Mouse (Mus musculus) liver, postnatal 0 days (tissue): ENCODE data around the gene Doc2a. TPM values are rescaled to one million over a fixed set of nuclear protein-coding genes. Genes with fewer than 3 reads are reported as not detected.
A peak's percentile ranks its signal among the peaks of the same experiment; 100 is the strongest.

Experiments used
- ATAC-seq: fragments of 200-750 bp; cut with Nextera tagmentation; 2 replicates; pipeline ENCODE4 v1.8.0; 2017; ENCODE audit warnings: mild to moderate bottlenecking, moderate library complexity
- DNase-seq: peaks from one replicate; pipeline ENCODE4 v3.0.0-alpha.2; 2016
- H3K27ac ChIP-seq: fragments of 300-500 bp; sonication (generic); 2 replicates; pipeline ENCODE4 v1.5.1; 2014; ENCODE audit warnings: antibody characterized with exemption, moderate library complexity, mild to moderate bottlenecking, low read depth
- H3K27me3 ChIP-seq: fragments of 300-500 bp; sonication (generic); 2 replicates; pipeline ENCODE4 v1.6.1; 2014; ENCODE audit warnings: low read length, control low read depth, mixed read lengths; ENCODE audit not compliant: insufficient read depth
- H3K36me3 ChIP-seq: fragments of 300-500 bp; sonication (generic); replicated peaks from 2 replicates; pipeline ENCODE4 v1.6.1; 2014; ENCODE audit warnings: mild to moderate bottlenecking, control low read depth, low read length, moderate library complexity, mixed read lengths; ENCODE audit not compliant: insufficient read depth
- H3K4me1 ChIP-seq: fragments of 300-500 bp; sonication (generic); 2 replicates; pipeline ENCODE4 v1.6.1; 2014; ENCODE audit warnings: antibody characterized with exemption, mild to moderate bottlenecking, control low read depth; ENCODE audit not compliant: insufficient read depth
- H3K4me2 ChIP-seq: fragments of 300-500 bp; sonication (generic); 2 replicates; pipeline ENCODE4 v1.6.1; 2014; ENCODE audit warnings: low read depth, mild to moderate bottlenecking, low read length, moderate library complexity, mixed read lengths
- H3K4me3 ChIP-seq: fragments of 300-500 bp; sonication (generic); 2 replicates; pipeline ENCODE4 v1.5.1; 2014; ENCODE audit warnings: low read depth, low read length
- H3K9ac ChIP-seq: fragments of 300-500 bp; sonication (generic); replicated peaks from 2 replicates; pipeline ENCODE4 v1.6.1; 2014; ENCODE audit warnings: mild to moderate bottlenecking, moderate library complexity
- H3K9me3 ChIP-seq: fragments of 300-500 bp; sonication (generic); 2 replicates; pipeline ENCODE4 v1.6.1; 2016; ENCODE audit warnings: mild to moderate bottlenecking, control low read depth, low read length, mixed read lengths
- CTCF ChIP-seq: sonication (generic); IDR thresholded peaks from 2 replicates; pipeline ENCODE4 v1.5.1; 2016; ENCODE audit warnings: antibody characterized with exemption, low read depth
- EP300 ChIP-seq: IDR thresholded peaks from 2 replicates; pipeline ENCODE4 v1.6.1; 2016; ENCODE audit warnings: antibody characterized with exemption, low read depth, mild to moderate bottlenecking
- WGBS: fragments of 180-500 bp; shearing (Covaris S2); extraction: QIAGEN DNeasy Blood & Tissue Kit; methylation state at CpG from one replicate; pipeline ENCODE4 v1.1.7; 2014; ENCODE audit not compliant: insufficient replicate concordance; 5-methylcytosine and 5-hydroxymethylcytosine counted together
- polyA plus RNA-seq: library from polyadenylated mRNA; unstranded; fragments of >200 nt; fragmentation: Nextera tagmentation; extraction: Ambion mirVana; gene quantifications from 2 replicates; pipeline ENCODE4 v1.2.1, GENCODE M21; 2015

Gene Doc2a
- polyA plus RNA-seq, 1 experiment from 2014 or later: not detected

GRCm38 (mm10) chr7:126869780-126870519 is 22.7 kb downstream of the Doc2a start:
- Histone ChIP-seq H3K27me3 (no peaks in the 10 kb centered on the region), H3K9me3 (no peaks in the 10 kb centered on the region), H3K4me3 (no peak overlapping the region), H3K9ac (no peak overlapping the region), H3K36me3 (peaks cover 86% of the 10 kb centered on the region), H3K4me1 (no peaks in the 10 kb centered on the region), H3K4me2 (no peak overlapping the region), H3K27ac (no peak overlapping the region)
- no peak for DNase-seq
- no peak for ATAC-seq
- WGBS: 88% methylated on average over 23 of the region's 23 CpGs
- TF ChIP-seq CTCF: no peak
- no peak for TF ChIP-seq EP300

DNA sequence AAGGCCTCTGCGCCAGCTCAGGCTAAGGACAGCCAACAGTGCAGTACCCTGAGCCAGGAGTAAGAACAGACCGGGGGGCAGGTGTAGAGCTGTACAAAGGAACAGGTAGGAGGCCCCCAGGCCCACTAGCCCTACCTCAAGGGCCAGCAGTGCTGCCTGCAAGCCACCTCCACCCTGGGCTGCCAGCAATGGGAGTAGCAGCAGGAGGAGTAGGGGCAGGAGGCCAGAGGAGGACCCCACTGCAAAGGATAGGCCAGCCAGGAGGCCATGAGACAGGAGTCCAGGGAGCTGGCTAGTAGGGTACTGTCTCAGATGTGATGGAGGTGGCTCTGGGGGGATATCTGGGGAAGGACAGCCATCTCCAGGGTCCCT is 23.3 kb downstream of the Doc2a start:
- DNase-seq (no peak), ATAC-seq (no peak)
- TF ChIP-seq CTCF: no peak
- TF ChIP-seq EP300: no peak
- Histone ChIP-seq H3K27ac (no peak overlapping the region), H3K36me3 (peaks cover 86% of the 10 kb centered on the region), H3K27me3 (no peaks in the 10 kb centered on the region), H3K4me2 (no peak overlapping the region), H3K9me3 (no peaks in the 10 kb centered on the region), H3K4me1 (no peaks in the 10 kb centered on the region), H3K4me3 (no peak overlapping the region), H3K9ac (no peak overlapping the region)
- WGBS: 93% methylated on average over 2 of the region's 2 CpGs

- DNase-seq (no peak), ATAC-seq (no peak)
- Histone ChIP-seq H3K4me3 (no peak overlapping the region), H3K4me1 (peaks cover 5% of the 10 kb centered on the region), H3K27ac (peak overlapping the region; percentile 44; the same call in 1 of the 2 replicates), H3K9me3 (no peaks in the 10 kb centered on the region), H3K36me3 (peaks cover 87% of the 10 kb centered on the region), H3K9ac (no peak overlapping the region), H3K4me2 (no peak overlapping the region), H3K27me3 (no peaks in the 10 kb centered on the region)
- TF ChIP-seq CTCF (no peak), EP300 (no peak)
- WGBS: 92% methylated on average over 1 of the region's 1 CpGs
Observed at GRCm38 (mm10) chr7:126877239-126877638, 30.0 kb downstream of the Doc2a start.

GRCm38 (mm10) chr7:126881040-126881439 is 33.8 kb downstream of the Doc2a start:
- peaks cover 31% of the 10 kb centered on the region for H3K4me1 ChIP-seq
- TF ChIP-seq EP300 (no peak; the same call in 1 of the 2 replicates), CTCF (no peak)
- H3K4me3 ChIP-seq: no peak overlapping the region
- no peak for ATAC-seq
- H3K9ac ChIP-seq: no peak overlapping the region; the same call in 1 of the 2 replicates
- no peaks in the 10 kb centered on the region for H3K27me3 ChIP-seq
- H3K36me3 ChIP-seq: peaks cover 49% of the 10 kb centered on the region
- peak overlapping the region; percentile 62; the same call in 1 of the 2 replicates for H3K27ac ChIP-seq
- WGBS: 52% methylated on average over 6 of the region's 6 CpGs
- DNase-seq: no peak
- H3K9me3 ChIP-seq: no peaks in the 10 kb centered on the region
- H3K4me2 ChIP-seq: peak overlapping the region; percentile 100

- WGBS: 2% methylated on average over 15 of the region's 15 CpGs
- DNase-seq: peak; percentile 32
- no peaks in the 10 kb centered on the region for H3K9me3 ChIP-seq
- no peak for ATAC-seq
- H3K9ac ChIP-seq: peak overlapping the region; percentile 92
- H3K27ac ChIP-seq: peak overlapping the region; percentile 88
- H3K4me3 ChIP-seq: peak overlapping the region; percentile 85
- H3K27me3 ChIP-seq: no peaks in the 10 kb centered on the region
- peak overlapping the region; percentile 100 for H3K4me2 ChIP-seq
- peaks cover 34% of the 10 kb centered on the region for H3K36me3 ChIP-seq
- peaks cover 31% of the 10 kb centered on the region for H3K4me1 ChIP-seq
- TF ChIP-seq EP300: no peak
- no peak for TF ChIP-seq CTCF
Observed at GRCm38 (mm10) chr7:126883731-126884181, 36.5 kb downstream of the Doc2a start.

GRCm38 (mm10) chr7:126884286-126885164 is 37.3 kb downstream of the Doc2a start, which contains the start of gene Taok2:
Gene Taok2 (minus strand): TSS chr7:126884703.
- Histone ChIP-seq H3K4me1 (peaks cover 31% of the 10 kb centered on the region), H3K4me3 (peak within 1 kb of the TSS; percentile 85), H3K36me3 (peaks cover 26% of the 10 kb centered on the region), H3K9ac (peak within 1 kb of the TSS; percentile 92), H3K9me3 (no peaks in the 10 kb centered on the region), H3K27ac (peak within 1 kb of the TSS; percentile 88), H3K27me3 (no peaks in the 10 kb centered on the region), H3K4me2 (peak within 1 kb of the TSS; percentile 100)
- under 1% methylated on average over 56 of the region's 56 CpGs for WGBS
- TF ChIP-seq EP300 (0 out of 2 replicates have a peak, but pooled peaks have one; percentile 13), CTCF (peak; percentile 6; the same call in 1 of the 2 replicates)
- DNase-seq (peak; percentile 97), ATAC-seq (peak; percentile 92)
